Mouse (Mus musculus) hindbrain, embryonic 12.5 days (tissue): Measurements from ENCODE around the gene Timp1. TPM values are rescaled to one million over a fixed set of nuclear protein-coding genes. Genes with fewer than 3 reads are reported as not detected.

Experiments
- ATAC-seq: fragments of 200-750 bp; cut with Nextera tagmentation; 2 replicates; pipeline ENCODE4 v1.8.0; 2017; ENCODE audit warnings: moderate TSS enrichment; ENCODE audit not compliant: low FRiP score
- H3K27ac ChIP-seq: fragments of 300-500 bp; sonication (generic); 2 replicates; pipeline ENCODE4 v1.5.1; 2016; ENCODE audit warnings: mild to moderate bottlenecking
- H3K27me3 ChIP-seq: fragments of 300-500 bp; sonication (generic); 2 replicates; pipeline ENCODE4 v1.6.1; 2016; ENCODE audit warnings: mild to moderate bottlenecking
- H3K36me3 ChIP-seq: fragments of 300-500 bp; sonication (generic); 2 replicates; pipeline ENCODE4 v1.6.1; 2016; ENCODE audit warnings: mild to moderate bottlenecking
- H3K4me1 ChIP-seq: fragments of 300-500 bp; sonication (generic); 2 replicates; pipeline ENCODE4 v1.6.1; 2016
- H3K4me2 ChIP-seq: fragments of 300-500 bp; sonication (generic); replicated peaks from 2 replicates; pipeline ENCODE4 v1.6.1; 2016; ENCODE audit warnings: mild to moderate bottlenecking
- H3K4me3 ChIP-seq: fragments of 300-500 bp; sonication (generic); 2 replicates; pipeline ENCODE4 v1.5.1; 2016; ENCODE audit warnings: mild to moderate bottlenecking
- H3K9ac ChIP-seq: fragments of 300-500 bp; sonication (generic); 2 replicates; pipeline ENCODE4 v1.6.1; 2016; ENCODE audit warnings: mild to moderate bottlenecking, moderate library complexity
- H3K9me3 ChIP-seq: fragments of 300-500 bp; sonication (generic); replicated peaks from 2 replicates; pipeline ENCODE4 v1.6.1; 2016; ENCODE audit warnings: mild to moderate bottlenecking
- WGBS: fragments of 180-500 bp; shearing (Covaris S2); methylation state at CpG from one replicate; pipeline ENCODE4 v1.1.7; 2016; 5-methylcytosine and 5-hydroxymethylcytosine counted together
- microRNA-seq: library from miRNA; unstranded; fragments of <30 nt; microRNA quantifications from one replicate; pipeline ENCODE4, GENCODE M21; 2017
- polyA plus RNA-seq: library from polyadenylated mRNA; unstranded; fragments of >200 nt; fragmentation: Nextera tagmentation; extraction: Ambion mirVana; gene quantifications from 2 replicates; pipeline ENCODE4 v1.2.1, GENCODE M21; 2016

Gene Timp1
- polyA plus RNA-seq, 1 experiment from 2014 or later, result 8.8 TPM

GRCm38 (mm10) chrX:20872928-20873500 is 3.0 kb downstream of the Timp1 start:
- 37% methylated on average over 11 of the region's 11 CpGs for WGBS
- no peak overlapping the region for H3K27ac ChIP-seq
- no peaks in the 10 kb centered on the region for H3K9me3 ChIP-seq
- no peaks in the 10 kb centered on the region for H3K4me1 ChIP-seq
- H3K4me2 ChIP-seq, result no peak overlapping the region
- no peaks in the 10 kb centered on the region for H3K27me3 ChIP-seq
- H3K9ac ChIP-seq, result no peak overlapping the region
- no peak for ATAC-seq
- no peak overlapping the region for H3K4me3 ChIP-seq
- no peaks in the 10 kb centered on the region for H3K36me3 ChIP-seq

- Histone ChIP-seq H3K27ac (no peak overlapping the region), H3K27me3 (no peaks in the 10 kb centered on the region), H3K9me3 (no peaks in the 10 kb centered on the region), H3K4me3 (no peak overlapping the region), H3K4me2 (no peak overlapping the region), H3K36me3 (no peaks in the 10 kb centered on the region), H3K9ac (no peak overlapping the region), H3K4me1 (no peaks in the 10 kb centered on the region)
- WGBS, result 33% methylated on average over 3 of the region's 3 CpGs
- ATAC-seq, result no peak
Measured at GRCm38 (mm10) chrX:20875241-20875640, 5.3 kb downstream of the Timp1 start.

GRCm38 (mm10) chrX:20910074-20910473 is 40.1 kb downstream of the Timp1 start:
- Histone ChIP-seq H3K9me3 (no peaks in the 10 kb centered on the region), H3K4me1 (no peaks in the 10 kb centered on the region), H3K36me3 (0 out of 2 replicates have a peak, but pooled peaks cover 4% of the 10 kb centered on the region), H3K27me3 (no peaks in the 10 kb centered on the region), H3K27ac (no peak overlapping the region), H3K4me2 (no peak overlapping the region), H3K4me3 (no peak overlapping the region), H3K9ac (no peak overlapping the region)
- ATAC-seq, result no peak
- 58% methylated on average over 3 of the region's 3 CpGs for WGBS

GRCm38 (mm10) chrX:20913726-20914125 is 43.8 kb downstream of the Timp1 start:
- Histone ChIP-seq H3K9ac (no peak overlapping the region), H3K27ac (no peak overlapping the region), H3K4me1 (no peaks in the 10 kb centered on the region), H3K4me2 (no peak overlapping the region), H3K9me3 (no peaks in the 10 kb centered on the region), H3K4me3 (no peak overlapping the region), H3K27me3 (no peaks in the 10 kb centered on the region), H3K36me3 (no peaks in the 10 kb centered on the region)
- no peak for ATAC-seq
- 87% methylated on average over 6 of the region's 6 CpGs for WGBS

- Histone ChIP-seq H3K27ac (no peak overlapping the region), H3K4me2 (no peak overlapping the region), H3K9me3 (no peaks in the 10 kb centered on the region), H3K36me3 (no peaks in the 10 kb centered on the region), H3K4me1 (no peaks in the 10 kb centered on the region), H3K27me3 (no peaks in the 10 kb centered on the region), H3K9ac (no peak overlapping the region), H3K4me3 (no peak overlapping the region)
- no peak for ATAC-seq
Measured at GRCm38 (mm10) chrX:20915075-20915474, 45.1 kb downstream of the Timp1 start.

- Histone ChIP-seq H3K27ac (peak overlapping the region; percentile 75), H3K27me3 (no peaks in the 10 kb centered on the region), H3K9me3 (no peaks in the 10 kb centered on the region), H3K36me3 (no peaks in the 10 kb centered on the region), H3K4me2 (peak overlapping the region; percentile 58), H3K9ac (peak overlapping the region; percentile 63), H3K4me3 (peak overlapping the region; percentile 48), H3K4me1 (no peaks in the 10 kb centered on the region)
- peak; percentile 76 for ATAC-seq
- 18% methylated on average over 44 of the region's 49 CpGs for WGBS
Measured at GRCm38 (mm10) chrX:20920249-20920843, 50.4 kb downstream of the Timp1 start.

GRCm38 (mm10) chrX:20920844-20921364 is 50.9 kb downstream of the Timp1 start, which contains the start of gene Syn1:
TSS of gene Syn1 (minus strand) at chrX:20921004.
- Histone ChIP-seq H3K9ac (peak within 1 kb of the TSS; percentile 63), H3K27ac (peak within 1 kb of the TSS; percentile 75), H3K27me3 (no peaks in the 10 kb centered on the region), H3K4me3 (peak within 1 kb of the TSS; percentile 48), H3K36me3 (no peaks in the 10 kb centered on the region), H3K9me3 (no peaks in the 10 kb centered on the region), H3K4me1 (no peaks in the 10 kb centered on the region), H3K4me2 (peak within 1 kb of the TSS; percentile 58)
- 14% methylated on average over 34 of the region's 44 CpGs for WGBS
- peak; percentile 95 for ATAC-seq

GRCm38 (mm10) chrX:20921366-20921765 is 51.4 kb downstream of the Timp1 start:
- Histone ChIP-seq H3K36me3 (no peaks in the 10 kb centered on the region), H3K27ac (no peak overlapping the region), H3K4me2 (peak overlapping the region; percentile 58), H3K4me3 (peak overlapping the region; percentile 48), H3K9me3 (no peaks in the 10 kb centered on the region), H3K27me3 (no peaks in the 10 kb centered on the region), H3K9ac (no peak overlapping the region), H3K4me1 (no peaks in the 10 kb centered on the region)
- 41% methylated on average over 5 of the region's 5 CpGs for whole genome bisulfite sequencing
- ATAC-seq, result peak; percentile 12; the same call in 1 of the 2 replicates

- WGBS, result 69% methylated on average over 1 of the region's 1 CpGs
- ATAC-seq, result no peak
- Histone ChIP-seq H3K27ac (no peak overlapping the region), H3K9ac (no peak overlapping the region), H3K27me3 (no peaks in the 10 kb centered on the region), H3K9me3 (no peaks in the 10 kb centered on the region), H3K36me3 (peaks cover 13% of the 10 kb centered on the region; the same call in 1 of the 2 replicates), H3K4me2 (no peak overlapping the region), H3K4me3 (no peak overlapping the region), H3K4me1 (no peaks in the 10 kb centered on the region)
Measured at GRCm38 (mm10) chrX:20923506-20923905, 53.5 kb downstream of the Timp1 start.

Small RNA genes lying within 50 kb of the gene (microRNA-seq; reads per million reads assigned to microRNA genes)
- not detected for gene Gm24824
- gene Mir5617, result not detected

Other genes with a start within 250 kb of the Timp1 start
- 369 and 378 TPM in 2 replicates for gene Uba1, start 211.8 kb upstream of the Timp1 start, polyA plus RNA-seq
- gene Cdk16, start 182.2 kb upstream of the Timp1 start, polyA plus RNA-seq, result 159 and 160 TPM in 2 replicates
- gene Usp11, start 166.3 kb upstream of the Timp1 start, polyA plus RNA-seq, result 87.9 and 88.7 TPM in 2 replicates
- 154 and 155 TPM in 2 replicates for gene Araf, start 72.4 kb upstream of the Timp1 start, polyA plus RNA-seq
- 22.5 and 29.4 TPM in 2 replicates for gene Syn1, start 50.8 kb downstream of the Timp1 start, polyA plus RNA-seq
- gene Cfp, start 61.4 kb downstream of the Timp1 start, polyA plus RNA-seq, result 3.7 and 5.1 TPM in 2 replicates
- 18.5 and 18.7 TPM in 2 replicates for gene Elk1, start 80.4 kb downstream of the Timp1 start, polyA plus RNA-seq
- gene Uxt, start 91.9 kb downstream of the Timp1 start, polyA plus RNA-seq, result 43.9 and 49.7 TPM in 2 replicates
- 9.5 and 10.2 TPM in 2 replicates for gene Zfp182, start 192.2 kb downstream of the Timp1 start, polyA plus RNA-seq
- gene Spaca5, start 198.2 kb downstream of the Timp1 start, polyA plus RNA-seq, result not detected in 2 replicates
- gene Zfp300, start 219.4 kb downstream of the Timp1 start, polyA plus RNA-seq, result 3.2 and 4.1 TPM in 2 replicates
- gene Ssxa1, start 245.7 kb downstream of the Timp1 start, polyA plus RNA-seq, result not detected in 2 replicates